Mouse (Mus musculus) layer of hippocampus, adult 9-10 months (tissue): ENCODE results near the gene Ncapd2.
"Not testable (repeated sequence)": the region's sequence is repeated elsewhere in the genome, so short reads cannot be mapped to it uniquely, and the experiment has no call there.

ENCODE experiments used
- DNase-seq: peaks from one replicate; pipeline ENCODE4 v3.0.0; 2022; ENCODE audit warnings: low spot score

Ncapd2 gene

GRCm38 (mm10) chr6:125164672-125165327 lies 26.7 kb downstream of the Ncapd2 start:
- no peak for DNase-seq

GRCm38 (mm10) chr6:125163801-125164657 lies 27.5 kb downstream of the Ncapd2 start:
- no peak for DNase-seq

DNA sequence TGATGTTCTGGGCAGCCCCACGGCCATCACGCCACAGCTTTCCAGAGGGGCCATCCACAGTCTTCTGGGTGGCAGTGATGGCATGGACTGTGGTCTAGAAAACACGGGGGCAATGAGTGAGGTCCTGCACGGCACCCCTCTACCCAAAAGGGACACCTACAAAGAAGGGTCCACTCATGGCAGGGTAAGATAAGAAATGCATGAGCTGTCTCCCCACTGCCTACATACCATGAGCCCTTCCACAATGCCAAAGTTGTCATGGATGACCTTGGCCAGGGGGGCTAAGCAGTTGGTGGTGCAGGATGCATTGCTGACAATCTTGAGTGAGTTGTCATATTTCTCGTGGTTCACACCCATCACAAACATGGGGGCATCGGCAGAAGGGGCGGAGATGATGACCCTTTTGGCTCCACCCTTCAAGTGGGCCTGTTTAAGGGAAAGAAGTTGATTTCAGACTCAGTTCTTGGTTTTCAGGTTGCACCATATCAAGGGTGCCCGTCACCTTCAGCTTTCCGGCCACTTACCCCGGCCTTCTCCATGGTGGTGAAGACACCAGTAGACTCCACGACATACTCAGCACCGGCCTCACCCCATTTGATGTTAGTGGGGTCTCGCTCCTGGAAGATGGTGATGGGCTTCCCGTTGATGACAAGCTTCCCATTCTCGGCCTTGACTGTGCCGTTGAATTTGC lies 28.7 kb downstream of the Ncapd2 start:
- not testable (repeated sequence) for DNase-seq

- DNase-seq: not testable (repeated sequence)
Observed at GRCm38 (mm10) chr6:125161971-125162370, 29.5 kb downstream of the Ncapd2 start.

DNA sequence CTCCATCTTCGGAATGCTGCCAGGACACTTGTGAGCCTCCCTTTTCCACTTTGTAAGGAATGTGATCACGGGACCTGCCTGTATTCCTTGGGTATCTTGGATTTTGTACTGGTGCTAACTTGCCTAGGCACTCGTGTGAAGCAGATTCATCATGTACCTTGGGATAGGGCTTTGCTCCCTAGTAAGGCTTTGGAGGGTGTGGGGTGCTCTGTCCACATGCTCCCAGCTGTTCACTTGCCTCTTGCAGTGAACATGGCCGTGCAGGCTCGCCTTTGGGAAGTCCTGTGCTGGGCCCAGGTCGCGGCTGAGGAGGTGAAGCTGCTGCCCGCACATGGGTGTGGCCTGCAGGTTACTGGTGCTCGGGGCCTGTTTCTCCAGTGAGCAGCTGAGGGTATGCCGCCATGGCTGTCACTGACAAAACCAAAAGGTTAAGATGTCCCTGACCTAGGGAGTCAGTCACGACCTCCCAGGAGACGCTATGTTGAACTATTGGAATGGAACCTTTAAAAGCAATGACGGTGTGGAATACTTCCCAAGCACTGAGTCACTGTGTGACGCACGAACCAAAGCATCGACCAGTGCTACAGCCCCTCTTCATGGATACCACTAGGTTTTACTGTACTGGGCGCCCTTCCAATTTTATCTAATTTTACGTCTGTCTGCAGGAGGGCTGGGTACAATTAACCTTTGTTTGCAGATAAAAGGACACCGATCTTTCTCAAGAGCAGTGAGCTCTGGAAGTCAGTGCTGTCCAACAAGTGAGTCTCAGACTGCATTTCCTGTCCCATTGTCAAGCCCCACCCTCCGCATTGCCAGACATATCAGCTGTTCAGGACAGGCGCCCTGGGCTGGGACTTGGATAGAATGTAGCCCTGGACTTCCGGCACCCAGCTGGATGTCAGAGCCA lies 30.4 kb downstream of the Ncapd2 start:
- no peak for DNase-seq

GRCm38 (mm10) chr6:125160558-125160853 lies 31.0 kb downstream of the Ncapd2 start:
- DNase-seq: no peak

DNA sequence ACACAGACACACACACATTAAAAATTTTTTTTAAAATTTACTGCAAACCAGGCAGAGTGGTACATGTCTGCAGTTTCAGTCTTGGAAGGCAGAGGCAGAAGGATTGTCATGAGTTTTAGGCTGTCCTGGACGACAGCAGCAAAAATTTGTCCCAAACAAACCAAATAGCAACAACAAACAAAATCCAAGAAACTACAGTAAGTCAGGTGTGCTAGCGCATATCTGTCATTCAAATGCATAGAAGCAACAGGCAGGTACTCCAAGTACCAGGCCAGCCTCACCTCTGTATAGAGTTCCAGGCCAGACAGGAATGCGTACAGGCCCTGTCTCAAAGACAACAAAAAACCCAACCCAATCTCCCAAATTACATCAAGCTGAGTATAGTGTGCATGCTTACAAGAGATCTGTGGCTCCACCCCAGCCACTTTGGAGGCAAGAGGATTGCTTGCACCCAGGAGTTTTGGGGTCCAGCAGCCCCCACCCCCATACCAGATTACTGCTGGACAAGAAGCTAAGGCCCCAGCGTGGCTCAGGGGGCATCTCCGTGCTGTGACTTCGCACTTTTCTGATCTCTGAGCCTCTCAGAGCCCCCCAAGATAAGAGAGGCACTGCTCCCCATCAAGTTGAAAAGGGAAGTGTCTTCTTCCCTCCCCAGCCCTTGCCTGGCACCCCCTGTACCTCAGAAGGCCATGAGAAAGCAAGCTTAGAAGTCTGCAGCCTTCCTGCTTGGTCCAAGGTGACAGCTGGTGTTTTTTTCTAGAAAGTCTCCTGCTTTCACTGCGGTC lies 31.5 kb downstream of the Ncapd2 start:
- no peak for DNase-seq

DNA sequence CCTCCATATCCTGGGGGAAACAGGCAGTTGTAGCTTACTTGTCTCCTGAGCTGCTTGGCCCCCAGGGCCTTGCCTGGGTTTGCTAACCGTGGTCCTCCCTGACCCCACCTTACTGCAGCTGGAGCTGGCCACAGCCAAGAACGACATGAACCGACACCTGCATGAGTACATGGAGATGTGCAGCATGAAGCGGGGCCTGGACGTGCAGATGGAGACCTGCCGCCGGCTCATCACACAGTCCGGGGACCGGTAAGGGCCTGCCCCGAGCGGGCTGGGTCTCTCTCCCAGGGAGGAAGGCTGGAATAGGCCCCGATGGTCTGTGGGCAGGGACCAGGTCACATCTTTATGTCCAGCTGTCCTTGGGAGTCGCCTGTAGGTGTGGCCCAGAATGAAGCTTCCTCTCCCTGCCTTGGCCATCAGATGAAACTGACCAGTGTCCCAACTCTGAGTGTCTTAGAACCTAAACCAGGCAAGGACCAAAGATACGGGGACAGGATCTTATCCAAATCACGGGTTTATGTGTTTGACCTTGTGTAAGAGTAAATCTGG lies 32.5 kb downstream of the Ncapd2 start:
- DNase-seq: no peak

DNA sequence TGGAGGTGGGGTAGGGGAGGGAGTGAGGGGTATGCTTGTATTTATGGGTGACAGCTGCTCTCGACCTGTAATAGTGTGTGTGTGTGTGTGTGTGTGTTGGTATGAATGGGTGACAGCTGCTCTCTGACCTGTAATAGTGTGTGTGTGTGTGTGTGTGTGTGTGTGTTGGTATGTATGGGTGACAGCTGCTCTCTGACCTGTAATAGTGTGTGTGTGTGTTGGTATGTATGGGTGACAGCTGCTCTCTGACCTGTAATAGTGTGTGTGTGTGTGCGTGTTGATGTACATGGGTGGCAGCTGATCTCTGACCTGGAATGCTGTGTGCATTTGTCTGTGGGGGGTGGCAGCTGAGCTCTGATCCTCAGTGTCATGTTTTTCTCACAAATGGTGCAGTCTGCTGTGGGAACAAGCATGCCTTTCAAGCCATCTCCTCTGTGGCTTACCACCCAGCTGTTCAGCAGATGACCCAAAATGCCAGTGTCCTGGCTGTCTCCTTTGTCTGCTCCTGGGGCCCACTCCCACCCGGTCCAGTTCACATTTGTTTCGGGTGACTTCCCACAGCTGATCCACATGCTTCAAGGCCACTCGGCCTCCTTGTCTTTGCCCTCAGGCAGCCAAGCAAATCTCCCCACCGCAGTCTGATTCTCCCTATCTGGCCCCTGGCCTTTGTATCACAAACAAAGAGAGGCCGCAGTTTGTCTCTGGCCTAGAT lies 34.4 kb downstream of the Ncapd2 start:
- DNase-seq: no peak

GRCm38 (mm10) chr6:125156491-125156890 lies 35.0 kb downstream of the Ncapd2 start:
- no peak for DNase-seq

DNA sequence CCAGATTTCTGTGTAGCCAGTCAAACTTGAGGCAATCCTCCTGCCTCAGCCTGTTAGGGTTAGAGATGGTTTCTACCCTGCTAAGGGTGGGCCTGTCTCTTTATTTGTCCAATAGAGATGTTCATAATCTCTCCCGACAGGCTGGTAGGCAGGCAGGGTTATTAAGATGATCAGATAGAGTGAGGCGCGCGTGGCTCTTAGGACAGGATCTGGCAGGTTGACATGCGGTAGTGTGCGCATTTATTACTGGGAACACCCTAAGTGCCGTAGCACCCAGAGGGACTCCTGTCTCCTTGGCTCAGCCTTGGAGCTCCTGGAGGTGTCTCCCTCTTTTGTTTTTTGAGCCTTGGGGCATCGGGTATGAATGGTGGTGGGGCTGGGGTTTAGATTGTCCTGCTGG lies 36.2 kb downstream of the Ncapd2 start:
- no peak for DNase-seq

- DNase-seq: no peak
Observed at GRCm38 (mm10) chr6:125154550-125154949, 37.0 kb downstream of the Ncapd2 start.

DNA sequence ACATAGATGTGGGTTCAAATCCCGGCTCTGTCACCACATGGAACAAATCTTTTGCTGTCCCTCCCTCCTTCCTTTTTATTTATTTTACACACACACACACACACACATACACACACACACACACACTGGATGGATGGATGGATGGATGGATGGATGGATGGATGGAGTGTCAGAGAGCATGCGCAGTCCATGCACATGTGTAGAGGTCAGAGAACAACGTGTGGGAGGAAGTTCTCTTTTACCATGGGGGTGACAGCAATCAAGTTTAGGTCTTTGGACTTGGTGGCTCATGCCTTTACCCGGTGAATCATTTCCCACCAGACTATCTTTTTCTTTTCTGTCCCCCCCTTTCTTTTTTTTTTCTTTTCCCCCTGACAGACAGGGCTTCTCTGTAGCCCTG lies 37.8 kb downstream of the Ncapd2 start:
- no peak for DNase-seq

DNA sequence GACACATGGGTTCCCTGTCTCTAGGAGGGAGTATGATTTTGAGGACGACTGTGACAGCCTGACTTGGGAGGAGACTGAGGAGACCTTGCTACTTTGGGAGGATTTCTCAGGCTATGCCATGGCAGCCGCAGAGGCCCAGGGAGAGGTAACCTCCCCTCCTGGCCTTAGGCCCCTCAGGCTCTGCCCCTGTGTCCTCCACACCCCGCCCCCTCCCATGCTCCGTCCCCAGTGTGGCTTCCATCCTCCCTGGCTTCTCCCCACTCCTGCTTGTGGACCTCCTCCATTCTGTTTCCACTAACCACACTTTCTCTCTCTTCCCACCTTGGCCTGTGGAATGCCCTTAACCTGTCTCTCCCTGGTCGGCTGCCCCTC lies 38.5 kb downstream of the Ncapd2 start:
- DNase-seq: no peak

- DNase-seq: no peak
Observed at GRCm38 (mm10) chr6:125152212-125153017, 39.1 kb downstream of the Ncapd2 start.

GRCm38 (mm10) chr6:125149569-125149950 lies 41.9 kb downstream of the Ncapd2 start:
- DNase-seq: no peak

- no peak for DNase-seq
Observed at GRCm38 (mm10) chr6:125148926-125149568, 42.5 kb downstream of the Ncapd2 start.

DNA sequence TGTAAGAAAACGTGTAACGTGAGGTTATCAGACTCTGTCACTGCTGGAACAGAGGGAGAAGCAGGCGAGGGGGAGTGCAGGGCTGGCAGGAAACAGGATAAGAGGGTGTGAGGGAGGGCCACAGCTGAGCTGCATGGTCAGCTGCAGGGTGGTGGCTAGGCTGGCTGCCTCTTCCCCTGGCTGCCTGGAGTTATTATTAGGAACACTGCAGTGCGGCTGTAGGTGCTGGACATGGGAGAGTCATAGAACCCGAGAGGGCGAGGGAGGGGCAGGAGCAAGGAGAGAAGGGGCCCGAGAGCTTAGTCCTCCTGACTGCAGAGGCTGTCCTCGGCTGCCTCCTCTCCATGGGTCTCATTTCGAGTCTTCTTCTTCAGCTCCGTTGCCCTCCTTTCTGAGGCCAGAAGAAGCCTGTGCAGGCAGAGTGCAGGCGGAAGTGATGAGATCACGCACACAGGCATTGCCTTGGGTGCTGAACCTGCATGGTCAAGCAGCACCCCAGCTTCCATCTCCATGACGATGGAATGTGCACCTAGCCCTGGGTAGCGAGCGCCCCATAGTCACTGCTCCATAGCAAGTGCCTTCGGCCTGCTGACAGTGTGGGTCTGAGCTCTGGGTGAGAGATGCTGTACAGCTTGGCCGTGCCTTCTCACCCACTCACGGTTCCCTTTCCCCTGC lies 43.1 kb downstream of the Ncapd2 start:
- no peak for DNase-seq
